Mouse (Mus musculus) midbrain, embryonic 14.5 days (tissue): ENCODE results near the gene Arl2. TPM values are rescaled to one million over a fixed set of nuclear protein-coding genes. Genes with fewer than 3 reads are reported as not detected.

Source experiments
- ATAC-seq: fragments of 200-750 bp; cut with Nextera tagmentation; 2 replicates; pipeline ENCODE4 v1.8.0; 2017; ENCODE audit warnings: moderate number of reproducible peaks, moderate library complexity; ENCODE audit not compliant: low FRiP score, low TSS enrichment
- DNase-seq: peaks from one replicate; pipeline ENCODE4 v3.0.0-alpha.2; 2015
- H3K27ac ChIP-seq: fragments of 300-500 bp; sonication (generic); replicated peaks from 2 replicates; pipeline ENCODE4 v1.5.1; 2014; ENCODE audit warnings: mild to moderate bottlenecking, low read depth, low read length, moderate library complexity
- H3K27me3 ChIP-seq: fragments of 300-500 bp; sonication (generic); 2 replicates; pipeline ENCODE4 v1.6.1; 2014; ENCODE audit warnings: low read length, control low read depth, mixed read lengths; ENCODE audit not compliant: control insufficient read depth, insufficient read depth
- H3K36me3 ChIP-seq: fragments of 300-500 bp; sonication (generic); 2 replicates; pipeline ENCODE4 v1.6.1; 2014; ENCODE audit warnings: low read length, control low read depth; ENCODE audit not compliant: control insufficient read depth, insufficient read depth
- H3K4me1 ChIP-seq: fragments of 300-500 bp; sonication (generic); 2 replicates; pipeline ENCODE4 v1.6.1; 2014; ENCODE audit warnings: mild to moderate bottlenecking, antibody characterized with exemption, low read length, control low read depth; ENCODE audit not compliant: control insufficient read depth, insufficient read depth
- H3K4me2 ChIP-seq: fragments of 300-500 bp; sonication (generic); 2 replicates; pipeline ENCODE4 v1.6.1; 2014; ENCODE audit warnings: mild to moderate bottlenecking, low read length, moderate library complexity
- H3K4me3 ChIP-seq: fragments of 300-500 bp; sonication (generic); replicated peaks from 2 replicates; pipeline ENCODE4 v1.5.1; 2014; ENCODE audit warnings: low read depth, low read length
- H3K9ac ChIP-seq: fragments of 300-500 bp; sonication (generic); replicated peaks from 2 replicates; pipeline ENCODE4 v1.6.1; 2014; ENCODE audit warnings: mild to moderate bottlenecking, low read length, moderate library complexity
- H3K9me3 ChIP-seq: fragments of 300-500 bp; sonication (generic); 2 replicates; pipeline ENCODE4 v1.6.1; 2016; ENCODE audit warnings: low read length, control low read depth, mixed read lengths; ENCODE audit not compliant: control insufficient read depth
- WGBS: fragments of 180-500 bp; shearing (Covaris S2); extraction: QIAGEN DNeasy Blood & Tissue Kit; methylation state at CpG from one replicate; pipeline ENCODE4 v1.1.7; 2014; 5-methylcytosine and 5-hydroxymethylcytosine counted together
- polyA plus RNA-seq: library from polyadenylated mRNA; unstranded; fragments of >200 nt; fragmentation: Nextera tagmentation; extraction: Ambion mirVana; gene quantifications from 2 replicates; pipeline ENCODE4 v1.2.1, GENCODE M21; 2014

The Arl2 gene
- polyA plus RNA-seq, 1 experiment from 2014 or later: 104 TPM

GRCm38 (mm10) chr19:6118677-6119185 is 22.6 kb downstream of the Arl2 start:
- peak overlapping the region; percentile 81 for H3K9ac ChIP-seq
- H3K27me3 ChIP-seq: no peaks in the 10 kb centered on the region
- peaks cover 29% of the 10 kb centered on the region for H3K36me3 ChIP-seq
- peak overlapping the region; percentile 92 for H3K27ac ChIP-seq
- H3K9me3 ChIP-seq: no peaks in the 10 kb centered on the region
- WGBS: 0% methylated on average over 8 of the region's 8 CpGs
- H3K4me2 ChIP-seq: peak overlapping the region; percentile 94
- DNase-seq: peak; percentile 68
- peak; percentile 35; the same call in 1 of the 2 replicates for ATAC-seq
- H3K4me3 ChIP-seq: peak overlapping the region; percentile 78
- H3K4me1 ChIP-seq: peaks cover 14% of the 10 kb centered on the region; the same call in 1 of the 2 replicates

DNA sequence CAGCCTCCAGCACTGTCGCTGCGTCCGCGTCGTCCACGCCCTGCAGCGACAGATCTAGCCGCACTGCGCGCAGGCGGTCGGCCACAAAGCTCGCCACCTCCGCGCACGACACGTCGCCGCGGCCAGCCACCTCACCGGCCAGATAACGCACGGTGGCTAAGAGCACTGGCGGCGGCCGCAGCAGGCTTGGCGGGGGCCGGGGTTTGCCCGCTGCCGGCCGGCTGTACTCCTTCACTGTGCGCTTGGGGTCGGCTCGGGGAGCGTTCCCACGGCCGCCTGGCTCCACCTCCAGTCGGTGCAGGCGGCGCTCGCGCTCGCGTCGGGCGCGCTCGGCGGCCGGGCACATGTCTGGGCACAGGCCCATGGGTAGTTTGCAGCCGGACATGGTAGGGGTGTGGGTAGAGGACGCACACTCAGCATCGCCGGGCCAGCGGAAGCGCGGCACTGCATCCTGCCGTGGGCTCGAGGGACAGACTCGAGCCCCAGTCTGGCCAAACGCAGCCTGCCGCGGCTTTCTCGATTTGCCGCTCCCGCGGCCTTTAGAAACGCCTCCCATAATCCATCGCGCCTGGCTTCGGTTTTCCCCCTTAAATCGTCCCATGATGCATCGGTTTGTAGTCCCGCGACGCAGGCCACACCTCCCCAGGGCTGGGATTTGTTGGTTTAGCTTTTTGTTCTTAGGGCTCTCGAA is 23.2 kb downstream of the Arl2 start, which contains the start of gene Sac3d1:
Gene Sac3d1 (minus strand): TSS at position 665 of the 691 bp plus-strand sequence.
- under 1% methylated on average over 77 of the region's 77 CpGs for WGBS
- Histone ChIP-seq H3K4me2 (peak within 1 kb of the TSS; percentile 94), H3K9ac (peak within 1 kb of the TSS; percentile 81), H3K4me1 (peaks cover 14% of the 10 kb centered on the region; the same call in 1 of the 2 replicates), H3K36me3 (peaks cover 33% of the 10 kb centered on the region), H3K9me3 (no peaks in the 10 kb centered on the region), H3K4me3 (peak within 1 kb of the TSS; percentile 78), H3K27ac (peak within 1 kb of the TSS; percentile 92), H3K27me3 (no peaks in the 10 kb centered on the region)
- peak; percentile 97 for DNase-seq
- peak; percentile 86 for ATAC-seq

DNA sequence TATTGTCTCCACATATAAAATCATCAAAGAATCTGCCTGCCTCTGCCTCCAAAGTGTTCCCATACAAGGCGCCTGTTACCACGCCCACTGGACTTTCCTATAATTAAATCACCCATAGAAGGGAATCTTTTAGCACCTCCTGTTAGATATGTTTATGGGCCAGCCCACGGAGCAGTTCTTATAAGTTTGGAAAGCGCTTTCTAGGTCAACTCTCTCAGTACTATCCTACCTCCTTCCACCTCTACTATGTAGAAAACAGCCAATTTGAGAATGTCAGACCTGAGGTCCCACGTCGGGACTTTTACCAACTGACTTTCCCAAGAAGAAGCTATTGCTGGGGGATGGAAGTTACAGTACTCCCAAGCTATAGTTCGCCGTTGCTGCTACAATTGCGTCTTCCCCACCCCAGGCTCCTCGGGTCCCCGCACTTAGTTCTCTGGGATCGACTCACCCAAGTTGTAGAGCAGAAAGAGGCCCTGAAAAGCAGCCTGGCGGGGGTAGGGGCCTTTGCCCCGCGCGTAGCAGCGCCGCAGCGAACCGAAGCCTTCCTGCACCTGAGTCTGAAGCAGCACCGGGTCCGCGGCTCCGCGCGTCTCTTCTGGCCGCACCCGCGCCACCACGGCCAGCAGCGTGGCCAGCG is 23.9 kb downstream of the Arl2 start:
- Histone ChIP-seq H3K36me3 (peaks cover 37% of the 10 kb centered on the region), H3K4me1 (peaks cover 14% of the 10 kb centered on the region; the same call in 1 of the 2 replicates)

DNA sequence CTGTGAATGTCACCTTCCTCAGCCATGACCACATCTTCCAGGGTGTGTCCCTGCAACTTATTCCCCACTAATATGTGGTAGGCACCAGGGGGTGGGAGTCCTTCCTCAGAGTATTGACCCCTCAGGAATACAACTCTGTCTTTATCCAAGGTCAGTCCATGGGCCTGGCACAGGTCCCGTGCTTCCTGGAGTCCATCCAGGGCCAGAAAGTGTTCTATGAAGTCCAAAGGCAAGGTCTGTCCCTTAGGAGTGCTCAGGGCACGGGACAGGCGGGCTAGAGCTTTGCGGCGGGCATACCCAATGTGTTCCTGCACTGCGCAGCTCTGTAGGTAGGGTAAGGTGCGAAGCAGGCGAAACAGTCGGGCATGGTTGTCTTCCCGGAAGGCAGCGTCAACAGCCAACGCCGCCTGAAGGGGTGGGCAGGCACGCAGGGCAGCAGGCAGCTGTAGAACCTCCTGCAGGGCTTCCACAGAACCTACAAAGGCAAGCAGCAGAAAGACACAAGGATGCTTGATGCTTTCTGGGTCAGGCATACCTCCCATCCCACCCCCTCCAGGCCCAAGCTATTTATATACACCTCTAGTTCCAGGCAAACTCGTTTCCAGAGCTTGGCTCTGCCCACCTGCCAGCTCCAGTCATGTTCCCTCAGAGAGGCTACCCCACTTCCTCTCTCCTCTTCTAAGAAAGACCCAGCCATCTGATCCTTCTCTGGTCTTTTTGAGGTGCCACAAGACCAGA is 25.1 kb downstream of the Arl2 start:
- H3K4me3 ChIP-seq: no peak overlapping the region
- H3K27me3 ChIP-seq: no peaks in the 10 kb centered on the region
- H3K9ac ChIP-seq: 0 out of 2 replicates have a peak overlapping the region, but pooled peaks have one; percentile 10
- peak overlapping the region; percentile 94; the same call in 1 of the 2 replicates for H3K4me2 ChIP-seq
- peaks cover 37% of the 10 kb centered on the region for H3K36me3 ChIP-seq
- ATAC-seq: no peak
- 94% methylated on average over 15 of the region's 15 CpGs for WGBS
- no peak overlapping the region for H3K27ac ChIP-seq
- DNase-seq: no peak
- no peaks in the 10 kb centered on the region for H3K9me3 ChIP-seq
- peaks cover 14% of the 10 kb centered on the region; the same call in 1 of the 2 replicates for H3K4me1 ChIP-seq

More for the DNA sequence above, 23.9 kb downstream of the Arl2 start:
- Histone ChIP-seq H3K4me2 (peak overlapping the region; percentile 94), H3K27me3 (no peaks in the 10 kb centered on the region), H3K9me3 (no peaks in the 10 kb centered on the region), H3K4me3 (peak overlapping the region; percentile 78), H3K27ac (peak overlapping the region; percentile 92), H3K9ac (peak overlapping the region; percentile 81)
- no peak for DNase-seq
- no peak for ATAC-seq
- 5% methylated on average over 32 of the region's 32 CpGs for WGBS

- Histone ChIP-seq H3K9me3 (no peaks in the 10 kb centered on the region), H3K4me1 (peaks cover 11% of the 10 kb centered on the region; the same call in 1 of the 2 replicates), H3K27ac (no peak overlapping the region), H3K4me3 (no peak overlapping the region), H3K36me3 (peaks cover 34% of the 10 kb centered on the region), H3K27me3 (no peaks in the 10 kb centered on the region), H3K9ac (no peak overlapping the region), H3K4me2 (no peak overlapping the region)
- ATAC-seq: no peak
- WGBS: 69% methylated on average over 6 of the region's 6 CpGs
- DNase-seq: no peak
These were observed 28.2 kb downstream of the Arl2 start for GRCm38 (mm10) chr19:6113116-6113515.

DNA sequence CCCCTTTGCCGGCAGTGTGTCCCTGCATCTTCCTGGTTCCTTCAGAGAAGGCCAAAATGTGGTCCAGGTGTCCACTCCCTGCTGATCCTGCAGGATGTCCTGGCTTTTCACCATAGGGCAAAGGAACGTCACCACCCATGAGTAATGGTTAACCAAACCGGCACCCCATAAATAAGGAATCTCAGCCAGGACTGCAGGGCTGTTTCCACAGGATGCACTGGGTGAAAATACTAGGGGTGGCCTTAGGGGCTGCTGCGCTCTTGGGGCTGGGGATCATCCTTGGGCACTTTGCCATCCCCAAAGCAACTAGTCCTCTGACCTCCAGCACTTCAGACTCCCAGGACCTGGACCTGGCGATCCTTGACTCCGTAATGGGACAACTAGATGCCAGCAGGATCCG is 35.8 kb downstream of the Arl2 start, which contains the start of gene Naaladl1:
Gene Naaladl1 (plus strand): TSS at position 197 of the 400 bp plus-strand sequence.
- ATAC-seq (no peak), DNase-seq (no peak)
- no peak within 1 kb of the TSS for H3K4me2 ChIP-seq
- 0 out of 2 replicates have a peak within 1 kb of the TSS, but pooled peaks have one; percentile 9 for H3K9ac ChIP-seq
- H3K36me3 ChIP-seq: no peaks in the 10 kb centered on the region
- WGBS: 86% methylated on average over 7 of the region's 7 CpGs
- H3K27me3 ChIP-seq: no peaks in the 10 kb centered on the region
- no peak within 1 kb of the TSS for H3K4me3 ChIP-seq
- no peaks in the 10 kb centered on the region for H3K9me3 ChIP-seq
- H3K27ac ChIP-seq: no peak within 1 kb of the TSS
- no peaks in the 10 kb centered on the region for H3K4me1 ChIP-seq

DNA sequence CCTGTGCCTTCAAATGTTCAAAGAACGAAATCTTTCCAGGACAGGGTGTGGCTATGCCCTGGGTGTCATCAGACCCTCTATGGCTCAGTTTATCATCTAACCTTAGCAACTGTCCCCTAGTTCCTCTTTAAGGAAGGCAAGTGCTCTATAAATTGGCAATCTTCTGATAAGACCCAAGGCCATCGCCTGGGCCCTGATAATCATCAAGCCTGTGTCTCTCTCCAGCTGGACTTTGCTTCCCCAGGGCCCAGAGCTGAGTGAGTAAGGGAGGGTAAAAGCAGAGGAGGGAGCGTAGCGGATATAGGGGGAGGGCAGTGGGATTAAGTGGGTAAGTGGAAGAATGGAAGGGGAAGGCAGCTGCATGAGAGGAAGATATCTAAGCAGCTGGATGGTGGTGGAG is 36.9 kb downstream of the Arl2 start:
- H3K36me3 ChIP-seq: no peaks in the 10 kb centered on the region
- H3K27ac ChIP-seq: no peak overlapping the region
- H3K4me1 ChIP-seq: no peaks in the 10 kb centered on the region
- ATAC-seq: no peak
- H3K9ac ChIP-seq: 0 out of 2 replicates have a peak overlapping the region, but pooled peaks have one; percentile 9
- no peaks in the 10 kb centered on the region for H3K27me3 ChIP-seq
- H3K9me3 ChIP-seq: no peaks in the 10 kb centered on the region
- no peak overlapping the region for H3K4me2 ChIP-seq
- no peak for DNase-seq
- no peak overlapping the region for H3K4me3 ChIP-seq
- WGBS: 70% methylated on average over 4 of the region's 4 CpGs

DNA sequence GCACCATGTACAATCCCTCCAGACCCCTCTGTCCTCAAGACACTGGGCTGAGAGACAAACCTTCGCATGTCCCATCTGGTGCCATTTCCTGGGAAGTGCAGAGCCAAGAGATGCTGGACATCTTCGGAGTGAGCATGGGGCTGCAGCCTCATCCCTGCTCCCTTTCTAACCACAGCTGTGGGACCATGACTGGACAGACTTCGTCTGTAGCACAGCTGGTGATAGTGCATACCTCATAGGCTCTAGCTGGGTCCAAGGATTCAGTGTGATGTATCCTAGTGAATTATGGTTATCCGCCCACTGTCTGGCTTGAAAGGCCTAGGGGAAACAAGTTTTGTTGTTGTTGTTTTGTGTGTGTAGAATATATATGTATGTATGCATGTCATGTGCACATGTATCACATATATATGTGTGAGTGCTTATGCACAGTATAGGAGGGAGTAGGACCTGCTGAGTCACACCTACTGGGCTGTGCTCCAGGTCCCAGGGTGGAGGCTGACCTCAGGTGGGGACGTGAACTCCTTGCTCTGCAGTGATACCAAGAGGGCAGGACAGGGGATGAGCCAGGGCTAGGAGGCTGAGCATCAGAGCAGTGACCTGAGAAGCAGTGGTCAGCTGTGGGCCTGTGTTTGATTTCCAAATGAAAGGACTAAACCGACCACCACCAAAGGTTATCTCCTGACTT is 39.0 kb downstream of the Arl2 start:
- Histone ChIP-seq H3K4me1 (no peaks in the 10 kb centered on the region), H3K36me3 (no peaks in the 10 kb centered on the region), H3K9me3 (no peaks in the 10 kb centered on the region), H3K27me3 (no peaks in the 10 kb centered on the region), H3K4me2 (no peak overlapping the region), H3K27ac (no peak overlapping the region), H3K4me3 (no peak overlapping the region), H3K9ac (no peak overlapping the region)
- DNase-seq (no peak), ATAC-seq (no peak)
- WGBS: 83% methylated on average over 6 of the region's 6 CpGs
